Mouse (Mus musculus) neutrophil, adult 5-6 weeks (primary cell): ENCODE measurements around the gene Nup210. TPM values are rescaled to one million over a fixed set of nuclear protein-coding genes. Genes with fewer than 3 reads are reported as not detected.

ENCODE experiments used
- ATAC-seq: fragments of 151-379, 151-347 bp; 2 replicates; pipeline ENCODE4 v1.8.0; 2017; ENCODE audit warnings: mild to moderate bottlenecking, moderate TSS enrichment; ENCODE audit not compliant: insufficient number of reproducible peaks, poor library complexity, low FRiP score, severe bottlenecking; ENCODE audit errors: extremely low read depth
- total RNA-seq: library from RNA; stranded (forward); fragments of 200-1000 nt; gene quantifications from 2 replicates; pipeline ENCODE4 v1.2.3, GENCODE M21; 2017

The Nup210 gene
- total RNA-seq, 1 experiment from 2014 or later, result 107 TPM

- ATAC-seq, result no peak
These were observed 58.6 kb downstream of the Nup210 start for GRCm38 (mm10) chr6:91057989-91058388.

GRCm38 (mm10) chr6:91056348-91056747, 60.3 kb downstream of the Nup210 start:
- ATAC-seq, result no peak

GRCm38 (mm10) chr6:91052572-91052971, 64.1 kb downstream of the Nup210 start:
- ATAC-seq, result no peak

- no peak for ATAC-seq
These were observed 68.6 kb downstream of the Nup210 start for GRCm38 (mm10) chr6:91048019-91048418.

- no peak for ATAC-seq
These were observed 69.2 kb downstream of the Nup210 start for GRCm38 (mm10) chr6:91047434-91047833.

GRCm38 (mm10) chr6:91046184-91046583, 70.4 kb downstream of the Nup210 start:
- ATAC-seq, result no peak

GRCm38 (mm10) chr6:91044628-91045331, 71.8 kb downstream of the Nup210 start:
- ATAC-seq, result no peak

- no peak for ATAC-seq
These were observed 75.3 kb downstream of the Nup210 start for GRCm38 (mm10) chr6:91041287-91041686.

GRCm38 (mm10) chr6:91028256-91028655, 88.4 kb downstream of the Nup210 start:
- ATAC-seq, result no peak

- no peak for ATAC-seq
These were observed 95.8 kb downstream of the Nup210 start for GRCm38 (mm10) chr6:91020810-91021209.

- ATAC-seq, result no peak
These were observed 99.9 kb downstream of the Nup210 start for GRCm38 (mm10) chr6:91016600-91017230.

- ATAC-seq, result no peak
These were observed 102.3 kb downstream of the Nup210 start for GRCm38 (mm10) chr6:91014198-91014958.

GRCm38 (mm10) chr6:91012458-91012857, 104.2 kb downstream of the Nup210 start:
- no peak for ATAC-seq

GRCm38 (mm10) chr6:91011568-91011967, 105.1 kb downstream of the Nup210 start:
- ATAC-seq, result no peak

- ATAC-seq, result no peak
These were observed 108.3 kb downstream of the Nup210 start for GRCm38 (mm10) chr6:91008284-91008830.

GRCm38 (mm10) chr6:91007207-91007606, 109.4 kb downstream of the Nup210 start:
- no peak for ATAC-seq

GRCm38 (mm10) chr6:91004157-91004556, 112.5 kb downstream of the Nup210 start:
- no peak for ATAC-seq

GRCm38 (mm10) chr6:91003310-91003995, 113.2 kb downstream of the Nup210 start:
- ATAC-seq, result no peak

- no peak for ATAC-seq
These were observed 115.1 kb downstream of the Nup210 start for GRCm38 (mm10) chr6:91001566-91001965.
